Mouse (Mus musculus) Muller cell, postnatal 12 days (primary cell): ENCODE measurements around the gene Cacna1d.

Source experiments
- DNase-seq: peaks from one replicate; pipeline ENCODE4 v3.0.0-alpha.2; 2015; ENCODE audit errors: inconsistent ontology term

Gene Cacna1d

DNA sequence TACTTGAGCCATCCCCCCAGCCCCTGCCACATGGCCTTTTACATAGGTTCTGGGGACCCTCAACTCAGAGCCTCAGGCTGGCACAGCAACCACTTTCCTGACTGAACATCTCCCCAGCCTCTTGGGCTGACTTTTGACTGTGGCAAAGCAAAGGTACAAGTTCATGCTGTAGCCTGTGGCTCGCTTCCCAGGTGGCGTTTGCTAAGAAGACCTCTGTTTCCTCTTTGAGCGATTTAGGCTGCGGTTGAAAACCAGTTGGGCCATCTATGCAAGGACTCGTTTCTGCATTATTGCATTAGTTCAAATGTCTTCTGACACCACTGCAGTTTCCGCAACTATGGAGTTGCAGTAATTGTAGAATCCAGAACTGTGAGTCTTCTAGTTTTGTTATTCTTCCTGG is 468.8 kb downstream of the Cacna1d start:
- no peak for DNase-seq

DNA sequence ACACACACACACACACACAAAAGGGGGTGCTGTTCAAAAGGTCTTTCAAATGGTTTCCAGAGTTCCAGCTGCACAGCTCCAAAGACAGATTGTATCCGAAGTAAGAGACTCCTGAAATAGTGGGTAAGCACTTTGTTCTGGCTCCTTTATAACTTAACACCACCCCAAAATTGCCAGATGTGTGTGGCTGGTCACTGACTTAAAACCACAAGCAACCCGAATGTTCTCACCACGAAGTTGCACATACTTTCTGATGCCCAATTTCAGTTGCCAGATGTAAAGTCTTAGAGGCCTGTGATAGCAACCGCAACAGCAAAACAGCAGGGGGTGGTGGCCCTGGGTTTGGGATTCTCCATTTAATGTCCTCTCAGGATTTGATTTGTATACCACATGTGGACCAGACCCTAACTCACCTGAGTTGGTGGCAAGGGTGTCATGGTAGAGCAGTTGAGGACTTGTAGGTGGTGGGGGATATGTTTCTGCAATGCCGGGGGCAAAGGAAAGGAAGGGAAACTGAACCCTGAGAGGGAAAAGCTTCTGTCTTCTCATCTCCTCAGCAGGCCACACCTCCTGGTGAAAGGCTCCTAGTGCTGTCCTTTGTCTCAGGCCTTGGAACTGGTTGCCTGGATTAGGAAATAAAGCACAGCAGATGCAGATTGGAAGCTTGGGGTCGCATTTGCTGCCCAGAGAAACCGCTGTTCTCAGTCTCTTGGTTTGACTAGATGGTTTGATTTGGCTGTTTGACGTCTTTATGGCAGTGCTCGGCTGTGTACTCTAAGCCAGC is 471.3 kb downstream of the Cacna1d start:
- no peak for DNase-seq

DNA sequence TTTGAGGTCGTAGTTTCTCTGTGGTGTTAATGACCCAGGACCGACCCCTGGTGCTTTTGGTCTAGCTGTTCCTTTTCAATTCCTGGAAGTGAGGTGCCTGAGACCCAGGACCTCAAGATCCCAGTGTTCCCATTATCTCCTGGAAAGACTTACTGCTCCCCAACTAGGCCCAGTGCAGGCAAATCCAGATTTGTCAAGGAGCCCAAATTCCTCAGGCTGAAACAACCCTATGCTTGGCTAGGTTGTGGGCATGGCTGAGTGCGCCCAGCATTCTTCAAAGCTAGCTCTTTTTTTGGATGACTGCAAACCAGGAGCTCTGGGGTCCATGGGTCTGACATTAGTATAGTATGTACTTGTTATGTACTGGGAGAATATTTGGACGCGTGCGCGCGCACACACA is 471.9 kb downstream of the Cacna1d start:
- peak; percentile 46 for DNase-seq

DNA sequence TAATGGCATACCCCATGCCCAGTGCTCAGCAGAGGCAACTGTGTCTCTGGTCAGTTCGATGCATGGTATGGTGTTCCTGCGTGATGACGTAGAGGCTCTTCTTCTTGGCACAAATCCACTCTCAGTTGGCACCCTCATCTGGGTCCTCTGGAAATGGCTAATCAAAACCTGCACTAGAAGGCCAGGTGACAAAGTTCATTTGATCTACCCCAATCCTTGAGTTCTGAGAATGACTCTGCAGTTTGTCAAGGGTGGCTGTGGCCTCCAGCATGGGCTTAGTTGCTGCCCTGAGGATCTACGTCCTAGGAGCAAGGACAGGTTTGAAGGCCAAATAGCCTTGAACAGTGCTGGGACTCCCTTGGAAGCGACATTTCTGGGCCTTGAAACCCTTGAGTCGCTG is 472.4 kb downstream of the Cacna1d start:
- no peak for DNase-seq

DNA sequence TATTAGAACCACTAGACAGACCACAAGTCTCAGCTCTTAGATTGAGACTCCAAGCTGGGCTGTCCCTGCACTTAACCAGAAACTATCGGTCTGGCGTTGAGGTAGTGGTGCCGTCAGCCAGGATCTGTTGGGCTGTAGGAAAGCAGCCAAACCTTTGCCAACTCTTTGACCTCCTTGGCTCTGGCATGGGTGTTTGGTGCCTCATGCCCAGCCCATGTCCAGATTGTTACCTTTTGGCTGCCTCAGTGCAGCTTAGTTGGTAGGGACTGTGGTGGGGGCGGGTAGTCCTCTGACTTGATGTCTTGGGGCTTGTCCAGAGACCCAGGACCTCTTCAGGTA is 472.8 kb downstream of the Cacna1d start:
- DNase-seq, result no peak

DNA sequence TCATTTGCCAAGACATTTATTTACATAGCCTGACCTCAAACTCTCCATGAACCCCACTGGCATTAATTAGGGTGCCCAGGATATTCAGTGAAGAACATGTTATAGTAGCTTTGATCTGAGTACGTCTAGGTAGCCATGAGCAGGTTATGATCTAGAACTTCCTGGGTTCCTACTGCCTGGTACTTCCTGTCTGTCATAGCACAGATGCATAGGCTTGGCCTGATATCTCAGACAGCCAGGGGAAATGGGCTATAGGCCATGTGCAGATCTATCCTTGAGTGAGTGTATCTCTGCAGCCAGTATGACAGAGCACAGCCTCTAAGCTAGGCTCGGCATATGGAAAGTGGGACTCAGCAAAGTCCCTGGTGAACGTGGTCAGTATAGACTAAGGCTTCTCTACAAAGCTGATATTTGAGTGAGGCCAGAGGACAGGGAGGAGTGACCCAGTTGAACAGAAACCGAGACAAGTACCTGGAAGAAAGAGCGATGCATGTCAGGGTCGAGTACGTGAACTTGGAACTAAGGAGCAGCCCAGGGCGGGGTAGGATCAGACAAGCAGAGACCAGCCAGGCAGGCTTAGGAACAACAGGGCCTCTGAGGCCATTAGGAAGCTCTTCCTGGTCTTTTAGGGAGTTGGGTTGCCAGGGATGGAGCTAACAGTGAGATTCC is 473.3 kb downstream of the Cacna1d start:
- DNase-seq, result no peak

DNA sequence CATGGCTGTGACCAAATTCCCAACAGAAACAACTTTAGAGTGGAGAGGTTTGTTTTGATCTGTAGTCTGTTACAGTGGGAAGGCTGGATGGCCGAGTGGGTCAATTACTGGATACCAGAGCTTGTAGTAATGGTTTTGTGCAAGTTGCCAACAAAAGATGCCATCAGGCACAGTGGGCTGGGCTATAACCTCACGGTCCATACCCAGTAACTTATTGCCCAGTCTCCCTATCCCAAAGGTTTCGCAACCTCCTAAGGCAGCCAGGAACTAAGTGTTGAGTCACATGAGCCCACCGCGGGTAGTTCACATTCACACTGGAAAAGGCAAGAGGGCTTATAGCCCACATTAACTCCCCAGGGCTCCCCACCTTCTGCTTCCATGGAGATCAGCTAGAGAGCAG is 474.6 kb downstream of the Cacna1d start:
- peak; percentile 52 for DNase-seq

DNA sequence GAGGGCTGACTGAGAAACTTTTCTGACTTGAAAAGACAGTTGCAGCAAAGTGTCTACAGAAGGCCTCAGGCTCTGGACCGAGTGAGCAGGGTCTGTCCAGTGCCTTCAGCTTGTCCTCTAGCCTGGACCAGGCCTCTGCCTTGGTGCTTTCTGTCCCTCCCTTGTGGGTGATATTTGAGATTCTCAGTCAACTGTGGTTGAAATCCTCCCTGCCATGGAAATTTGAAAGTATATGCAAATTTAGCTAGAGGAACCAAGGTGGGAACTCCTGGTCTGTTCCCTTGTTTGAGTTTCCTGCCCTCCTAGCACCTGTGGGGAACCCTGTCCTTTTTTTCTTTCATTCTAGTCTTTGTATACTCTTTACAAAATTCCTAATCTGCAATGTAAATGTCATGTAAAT is 476.2 kb downstream of the Cacna1d start:
- DNase-seq, result no peak

DNA sequence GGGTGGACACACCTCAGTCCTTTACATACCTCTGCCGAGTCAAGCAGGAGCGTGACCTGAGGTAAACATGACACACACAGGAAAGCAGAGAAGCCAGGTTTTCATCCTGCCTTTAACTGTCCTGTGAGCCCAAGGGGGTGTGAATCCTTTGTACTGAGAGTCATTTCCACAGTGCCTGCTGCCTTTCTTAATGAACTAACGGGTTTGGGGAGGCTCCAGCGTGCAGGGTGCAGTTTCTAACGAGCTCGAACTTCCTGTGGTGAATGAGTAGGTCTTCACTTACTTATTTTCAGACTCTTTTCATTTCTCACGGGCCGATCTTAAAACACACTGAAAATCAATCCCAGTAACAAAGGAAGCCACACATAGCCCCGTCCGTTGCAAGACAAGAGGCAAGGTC is 476.8 kb downstream of the Cacna1d start:
- DNase-seq, result peak; percentile 19

DNA sequence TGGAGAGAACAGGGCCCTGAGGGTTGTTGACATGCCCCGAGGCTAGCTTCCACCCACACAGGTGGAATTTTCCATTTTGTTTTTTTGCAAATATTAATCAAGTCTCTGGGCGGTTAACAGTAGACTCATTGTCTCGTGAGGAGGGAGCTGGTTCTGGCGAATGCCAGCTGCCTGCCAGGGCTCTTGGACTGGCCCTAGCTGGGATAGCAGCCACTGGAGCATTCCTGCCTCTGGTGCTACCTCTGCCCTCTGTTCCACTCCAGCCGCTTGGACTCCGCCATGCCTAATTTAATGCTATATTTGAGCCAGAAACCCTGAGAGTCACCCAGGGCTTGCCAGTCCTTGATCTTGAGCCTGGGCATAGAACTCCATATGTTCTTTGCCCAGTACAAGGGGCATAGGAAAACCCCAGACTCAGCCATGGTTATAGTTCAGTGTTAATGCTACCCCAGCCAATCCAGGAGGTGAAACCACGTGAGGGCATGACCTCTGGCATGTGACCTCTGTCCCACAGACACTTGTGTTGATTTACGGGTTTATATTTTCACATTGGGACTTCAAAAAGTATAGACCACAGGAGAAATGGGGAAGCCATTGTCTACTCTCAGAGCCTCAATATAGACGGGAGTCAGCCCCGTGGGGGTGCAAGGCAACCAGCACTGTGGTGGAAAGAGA is 479.2 kb downstream of the Cacna1d start:
- DNase-seq, result peak; percentile 93

DNA sequence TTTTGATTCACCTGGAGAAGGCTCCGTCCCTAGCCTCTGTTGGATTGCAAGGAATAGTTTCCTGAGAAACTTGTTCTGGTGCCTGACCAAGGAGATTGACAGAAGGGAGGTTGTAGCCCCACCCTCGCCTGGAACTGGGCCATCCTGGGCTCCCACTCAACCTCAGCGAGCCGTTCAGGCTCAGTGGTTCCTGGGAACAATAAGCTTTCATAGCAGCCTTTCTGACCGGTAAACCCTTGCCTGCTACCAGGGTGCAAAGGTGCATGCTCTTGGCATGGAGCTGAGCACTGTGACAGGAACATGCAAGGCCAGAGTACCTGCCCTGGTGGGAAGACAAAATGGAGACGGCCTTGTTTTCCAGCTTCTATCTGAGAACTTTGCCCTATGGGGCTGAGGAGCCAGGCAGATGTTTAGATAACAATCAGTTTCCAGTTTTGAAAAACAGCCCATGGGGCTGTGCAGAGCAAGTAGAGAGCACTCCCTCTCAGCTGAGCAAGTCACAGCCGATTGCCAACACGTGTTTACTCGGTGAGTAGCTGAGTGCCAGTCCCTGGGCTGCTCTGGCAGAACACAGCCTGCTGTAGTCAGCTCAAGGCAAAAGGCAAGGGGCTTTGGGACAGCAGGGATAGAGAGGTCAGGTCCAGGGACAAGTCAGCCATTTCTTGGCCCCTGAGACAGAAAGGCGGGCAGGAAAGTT is 481.2 kb downstream of the Cacna1d start:
- peak; percentile 84 for DNase-seq

DNA sequence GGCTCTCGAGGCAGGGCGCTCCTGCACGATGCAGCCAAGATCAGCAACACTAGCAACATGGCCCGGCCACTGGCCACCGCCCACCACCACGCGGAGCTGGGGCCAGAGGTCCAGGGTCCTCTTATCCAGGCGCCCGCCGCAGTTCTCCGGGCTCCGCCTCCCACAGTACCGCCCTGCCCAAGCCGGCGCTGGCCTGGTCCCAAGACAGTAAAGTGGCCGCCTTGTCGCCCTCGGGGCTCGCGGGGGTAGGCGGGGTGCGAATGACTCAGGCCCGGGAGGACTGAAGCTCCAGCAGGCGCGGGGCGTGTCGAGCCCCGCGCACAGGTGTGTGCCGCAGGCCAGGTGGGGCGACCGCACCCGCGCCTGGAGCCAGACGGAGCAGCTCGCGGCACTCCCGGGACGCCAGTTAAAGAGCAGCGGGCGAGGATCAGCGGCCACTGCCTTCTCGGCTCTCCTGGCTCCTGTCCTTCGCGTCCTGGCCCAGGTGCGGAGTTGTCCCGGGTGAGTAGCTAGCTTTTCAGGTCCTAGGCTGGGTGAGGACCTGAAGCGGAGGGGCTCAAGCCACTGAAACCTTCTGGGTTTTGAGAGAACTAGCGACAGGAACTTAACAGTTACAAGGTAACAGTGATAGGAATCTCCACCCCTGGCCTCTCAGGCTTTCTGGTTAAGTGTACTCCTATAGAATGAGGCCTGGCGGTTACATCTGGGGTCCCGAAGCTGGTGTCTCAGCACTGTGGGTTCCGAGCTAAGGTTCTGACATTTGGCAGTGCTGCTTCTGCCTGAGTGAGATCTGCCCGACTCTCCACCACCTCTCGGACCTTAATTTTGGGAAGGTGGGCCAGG is 482.3 kb downstream of the Cacna1d start, which contains the start of the genes Il17rb and Chdh:
TSS of gene Il17rb (minus strand) at position 164 of the 843 bp plus-strand sequence.
TSS of gene Chdh (plus strand) at position 291 of the 843 bp plus-strand sequence.
- DNase-seq, result peak; percentile 87

DNA sequence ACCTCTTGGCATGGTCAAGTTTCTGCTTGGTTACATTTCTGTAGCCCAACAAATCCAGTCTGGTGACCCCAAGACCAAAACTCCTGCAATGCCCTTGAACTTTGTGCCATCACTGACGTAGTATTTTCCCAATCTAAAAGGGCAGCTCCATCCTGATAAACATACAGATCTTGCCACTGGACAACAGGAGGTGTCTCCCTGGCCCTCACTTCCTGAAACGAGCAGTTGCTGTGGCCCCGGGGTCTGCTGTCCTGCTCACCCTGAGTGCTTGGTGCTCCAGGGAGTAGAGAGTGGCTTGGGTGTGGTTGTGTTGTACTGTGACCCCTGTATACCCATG is 491.8 kb downstream of the Cacna1d start:
- no peak for DNase-seq

DNA sequence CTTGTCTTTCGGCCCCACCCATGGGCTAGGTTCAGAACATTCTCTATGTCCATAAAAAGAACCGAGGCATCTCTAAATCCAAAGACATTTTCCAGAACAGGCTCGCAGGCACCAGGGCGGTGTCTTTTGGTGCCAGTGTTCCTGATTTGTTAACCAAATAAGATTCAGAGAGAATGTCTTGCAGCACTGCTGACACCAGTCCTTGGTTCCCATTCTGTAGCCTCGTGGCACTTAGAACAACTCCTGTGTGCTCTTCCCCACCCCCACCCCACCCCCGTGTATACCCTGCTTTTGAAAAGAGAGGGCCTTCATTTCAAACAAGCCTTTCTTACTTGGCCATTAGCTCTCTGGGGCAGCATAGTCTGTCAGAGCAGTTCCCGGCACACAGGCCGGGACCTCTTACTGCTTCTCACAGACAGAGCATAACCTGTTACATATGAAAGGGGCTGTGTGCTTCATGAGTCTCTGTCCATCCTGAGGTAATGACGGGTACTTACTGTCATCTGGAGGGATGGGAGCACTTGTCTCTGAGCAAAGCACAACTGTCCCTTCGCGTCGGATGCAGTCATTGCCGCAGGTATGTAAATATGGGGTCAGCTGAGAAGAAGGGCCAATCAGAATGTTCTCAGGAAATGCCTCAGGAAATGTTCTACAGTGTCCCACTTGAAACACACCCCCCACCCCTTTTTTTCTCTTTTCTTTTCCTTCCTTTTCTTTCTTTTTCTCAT is 492.3 kb downstream of the Cacna1d start:
- no peak for DNase-seq

DNA sequence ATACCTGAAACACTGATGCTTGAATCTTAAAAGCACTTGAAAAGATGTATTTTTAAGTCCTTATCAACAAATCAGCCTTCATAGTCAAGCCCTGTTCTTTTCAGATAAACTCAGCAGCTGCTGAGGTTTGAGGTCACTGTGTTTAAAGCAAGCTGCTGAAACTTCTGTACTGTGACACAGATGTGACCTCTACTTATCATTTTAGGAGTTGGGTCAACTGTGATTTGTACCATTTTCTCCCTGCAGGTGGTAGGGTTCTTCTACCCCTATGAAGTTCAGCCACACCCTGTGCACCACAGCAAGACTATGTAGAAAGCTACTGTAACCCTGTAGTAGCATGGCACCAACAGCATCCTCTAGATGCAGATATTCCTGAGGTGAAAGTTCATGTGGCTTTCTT is 493.9 kb downstream of the Cacna1d start:
- no peak for DNase-seq

DNA sequence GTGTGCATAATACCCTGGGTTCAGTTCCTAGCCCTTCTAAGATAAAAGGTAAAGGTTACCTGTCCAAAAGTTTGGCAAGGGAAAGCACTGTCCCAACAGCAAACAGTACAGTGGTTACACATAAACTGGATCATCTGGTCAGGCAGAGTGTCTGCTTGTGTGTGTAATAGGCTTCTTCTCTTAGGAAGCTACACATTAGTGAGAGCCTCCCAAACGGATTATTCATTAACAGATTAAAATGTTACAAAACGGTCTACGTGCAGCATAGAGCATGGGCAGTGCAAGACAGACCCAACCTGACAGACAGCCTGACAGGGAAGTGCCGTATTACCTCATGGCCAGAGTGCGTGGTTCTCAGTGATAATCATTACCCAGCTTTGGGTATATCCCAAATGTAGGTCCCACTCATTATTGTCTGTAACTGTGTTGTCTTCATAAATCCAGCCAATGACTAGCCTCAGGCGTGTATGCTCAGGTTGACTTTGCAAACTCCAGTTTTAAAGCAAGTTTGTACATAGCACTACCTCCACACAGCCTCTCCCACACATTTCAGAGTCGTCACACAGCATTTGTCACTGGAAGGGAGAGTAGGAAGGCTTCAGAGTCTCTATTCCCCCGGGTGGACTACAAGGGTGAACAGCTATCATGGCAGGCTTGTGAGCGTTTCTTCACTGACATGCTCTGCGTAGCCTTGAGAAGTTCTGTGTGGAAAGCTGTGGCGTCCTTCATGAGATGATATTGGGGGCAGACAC is 495.1 kb downstream of the Cacna1d start:
- no peak for DNase-seq

DNA sequence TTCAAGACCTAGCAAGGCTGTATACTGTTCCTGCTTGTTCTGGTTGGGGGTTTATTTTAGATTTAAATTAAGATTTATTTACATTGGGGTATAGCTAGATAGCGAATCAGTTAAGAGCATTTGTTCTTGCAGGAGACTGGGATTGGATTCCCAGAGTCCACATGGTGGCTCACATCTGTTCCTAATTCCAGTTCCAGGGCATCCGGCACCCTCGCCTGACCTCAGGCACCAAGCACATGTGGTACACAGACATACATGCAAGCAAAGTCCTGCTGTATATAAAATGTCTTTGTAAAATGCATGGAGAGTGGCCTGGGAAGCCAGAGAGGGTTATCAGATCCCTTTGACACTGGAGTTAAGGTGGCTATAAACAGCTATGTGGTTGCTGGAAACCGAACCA is 496.3 kb downstream of the Cacna1d start:
- DNase-seq, result no peak
